7 mouse cellular contexts compared by ENCODE assay signal in genomic region chr2:144369020-144369421, GRCm38 (mm10). TPM values are rescaled to one million over a fixed set of nuclear protein-coding genes. Genes with fewer than 3 reads are reported as not detected.
A peak's percentile ranks its signal among the peaks of the same experiment; 100 is the strongest.
DNase-seq lines count a peak whose midpoint lies in the region; ATAC-seq and TF ChIP-seq lines count a peak whose summit lies in the region.

No protein-coding gene starts in this region.

- peak overlapping the region; percentile 85 for H3K9ac ChIP-seq in lung, embryonic 14.5 days
- peak overlapping the region; percentile 79 for H3K9ac ChIP-seq in hindbrain, embryonic 14.5 days
- peak overlapping the region; percentile 85 for H3K9ac ChIP-seq in midbrain, embryonic 13.5 days (replicated peaks)

- peak overlapping the region; percentile 93 for H3K27ac ChIP-seq in lung, embryonic 14.5 days (ENCODE audit: low read depth)
- H3K27ac ChIP-seq in embryonic facial prominence, embryonic 10.5 days (replicated peaks): peak overlapping the region; percentile 96
- peak overlapping the region; percentile 94 for H3K27ac ChIP-seq in hindbrain, embryonic 14.5 days
- H3K27ac ChIP-seq in midbrain, embryonic 13.5 days: peak overlapping the region; percentile 92

- H3K4me3 ChIP-seq in lung, embryonic 14.5 days (ENCODE audit: low read depth, low read length): peak overlapping the region; percentile 81
- peak overlapping the region; percentile 90 for H3K4me3 ChIP-seq in embryonic facial prominence, embryonic 10.5 days
- peak overlapping the region; percentile 89 for H3K4me3 ChIP-seq in hindbrain, embryonic 14.5 days (replicated peaks; ENCODE audit: low read length)
- H3K4me3 ChIP-seq in midbrain, embryonic 13.5 days (replicated peaks): peak overlapping the region; percentile 88

- TF ChIP-seq CTCF in lung, embryonic 14.5 days (IDR thresholded peaks at IDR 0.05; ENCODE audit: low read depth): no peak

- under 1% methylated on average over 43 of the region's 43 CpGs for WGBS in lung, embryonic 14.5 days
- WGBS in embryonic facial prominence, embryonic 10.5 days: under 1% methylated on average over 43 of the region's 43 CpGs
- under 1% methylated on average over 43 of the region's 43 CpGs for WGBS in hindbrain, embryonic 14.5 days
- WGBS in midbrain, embryonic 13.5 days: under 1% methylated on average over 35 of the region's 43 CpGs

- H3K27me3 ChIP-seq in lung, embryonic 14.5 days (ENCODE audit: insufficient read depth, low read length): no peaks in the 10 kb centered on the region
- H3K27me3 ChIP-seq in embryonic facial prominence, embryonic 10.5 days (replicated peaks; ENCODE audit: low read depth, poor library complexity, severe bottlenecking): no peaks in the 10 kb centered on the region
- no peaks in the 10 kb centered on the region for H3K27me3 ChIP-seq in hindbrain, embryonic 14.5 days (ENCODE audit: control insufficient read depth, insufficient read depth, low read length)
- H3K27me3 ChIP-seq in midbrain, embryonic 13.5 days: no peaks in the 10 kb centered on the region

- H3K4me2 ChIP-seq in lung, embryonic 14.5 days: peak overlapping the region; percentile 76
- H3K4me2 ChIP-seq in hindbrain, embryonic 14.5 days (replicated peaks): peak overlapping the region; percentile 56
- peak overlapping the region; percentile 66 for H3K4me2 ChIP-seq in midbrain, embryonic 13.5 days (replicated peaks)

- H3K9me3 ChIP-seq in lung, embryonic 14.5 days (ENCODE audit: low read depth, low read length): no peaks in the 10 kb centered on the region
- H3K9me3 ChIP-seq in embryonic facial prominence, embryonic 10.5 days: no peaks in the 10 kb centered on the region
- no peaks in the 10 kb centered on the region for H3K9me3 ChIP-seq in hindbrain, embryonic 14.5 days (ENCODE audit: control insufficient read depth, low read length)
- no peaks in the 10 kb centered on the region for H3K9me3 ChIP-seq in midbrain, embryonic 13.5 days

- H3K4me1 ChIP-seq in lung, embryonic 14.5 days (ENCODE audit: insufficient read depth): no peaks in the 10 kb centered on the region
- H3K4me1 ChIP-seq in embryonic facial prominence, embryonic 10.5 days: peaks cover 18% of the 10 kb centered on the region
- peaks cover 16% of the 10 kb centered on the region for H3K4me1 ChIP-seq in hindbrain, embryonic 14.5 days (replicated peaks; ENCODE audit: control insufficient read depth, insufficient read depth, low read length)
- H3K4me1 ChIP-seq in midbrain, embryonic 13.5 days (replicated peaks): peaks cover 20% of the 10 kb centered on the region

- peak; percentile 94 for ATAC-seq in lung, embryonic 14.5 days (ENCODE audit: insufficient read depth)
- ATAC-seq in hindbrain, embryonic 14.5 days (ENCODE audit: low FRiP score): peak; percentile 89
- peak; percentile 92 for ATAC-seq in midbrain, embryonic 13.5 days

- peak; percentile 81 for DNase-seq in lung, embryonic 14.5 days
- no peak for DNase-seq in lung, postnatal 36 days
- DNase-seq in NIH3T3 (ENCODE audit: low read depth): peak; percentile 80
- no peak for DNase-seq in embryonic facial prominence, embryonic 10.5 days (ENCODE audit: low spot score)
- DNase-seq in hindbrain, embryonic 14.5 days (ENCODE audit: low spot score): no peak
- DNase-seq in layer of hippocampus, adult 9-11 months: no peak

- peaks cover 11% of the 10 kb centered on the region for H3K36me3 ChIP-seq in lung, embryonic 14.5 days (ENCODE audit: insufficient read depth)
- H3K36me3 ChIP-seq in embryonic facial prominence, embryonic 10.5 days (replicated peaks): peaks cover 12% of the 10 kb centered on the region
- peaks cover 22% of the 10 kb centered on the region for H3K36me3 ChIP-seq in hindbrain, embryonic 14.5 days (replicated peaks; ENCODE audit: control insufficient read depth, insufficient read depth)
- peaks cover 11% of the 10 kb centered on the region for H3K36me3 ChIP-seq in midbrain, embryonic 13.5 days

RNA-seq across cellular contexts. Expression of gene Pet117, which starts 0.2 kb away (rescaled TPM):
- 0.80 and 1.4 TPM in 2 replicates for polyA plus RNA-seq in lung, embryonic 14.5 days (2014; fragmentation: Nextera tagmentation; extraction: Ambion mirVana)
- polyA plus RNA-seq in embryonic facial prominence, embryonic 10.5 days (2016; fragmentation: Nextera tagmentation; extraction: Ambion mirVana): 0.52 TPM in 1 of 2 replicates, not detected in the other
- polyA plus RNA-seq in hindbrain, embryonic 14.5 days (2014; fragmentation: Nextera tagmentation; extraction: Ambion mirVana): 0.53 and 3.0 TPM in 2 replicates
- 1.6 and 2.2 TPM in 2 replicates for polyA plus RNA-seq in midbrain, embryonic 13.5 days (2015; fragmentation: Nextera tagmentation; extraction: Ambion mirVana)

RNA-seq across cellular contexts. Expression of gene Kat14, which starts 0.2 kb away (rescaled TPM):
- polyA plus RNA-seq in lung, embryonic 14.5 days (2014; fragmentation: Nextera tagmentation; extraction: Ambion mirVana): 40.1 and 43.7 TPM in 2 replicates
- polyA plus RNA-seq in embryonic facial prominence, embryonic 10.5 days (2016; fragmentation: Nextera tagmentation; extraction: Ambion mirVana): 63.6 and 65.7 TPM in 2 replicates
- 22.4 and 23.3 TPM in 2 replicates for polyA plus RNA-seq in hindbrain, embryonic 14.5 days (2014; fragmentation: Nextera tagmentation; extraction: Ambion mirVana)
- polyA plus RNA-seq in midbrain, embryonic 13.5 days (2015; fragmentation: Nextera tagmentation; extraction: Ambion mirVana): 31.7 and 39.9 TPM in 2 replicates

RNA-seq across cellular contexts. Expression of gene Ovol2, which starts 37.1 kb away (rescaled TPM):
- polyA plus RNA-seq in lung, embryonic 14.5 days (2014; fragmentation: Nextera tagmentation; extraction: Ambion mirVana): 3.1 and 3.4 TPM in 2 replicates
- polyA plus RNA-seq in embryonic facial prominence, embryonic 10.5 days (2016; fragmentation: Nextera tagmentation; extraction: Ambion mirVana): 0.71 and 1.0 TPM in 2 replicates
- not detected in 2 replicates for polyA plus RNA-seq in hindbrain, embryonic 14.5 days (2014; fragmentation: Nextera tagmentation; extraction: Ambion mirVana)
- not detected in 2 replicates for polyA plus RNA-seq in midbrain, embryonic 13.5 days (2015; fragmentation: Nextera tagmentation; extraction: Ambion mirVana)

Comparison
In these comparisons a context has a peak if more than half of its experiments do, and no peak if none do; other contexts are left out.
1. DNase-seq: peak in lung, embryonic 14.5 days (single experiment) and NIH3T3 (single experiment); none in lung, postnatal 36 days (single experiment), embryonic facial prominence, embryonic 10.5 days (single experiment), hindbrain, embryonic 14.5 days (single experiment) and layer of hippocampus, adult 9-11 months (single experiment).
2. Peak in every context shown above with its lines, with median percentiles within 50 percentile points of each other: ATAC-seq, H3K27ac ChIP-seq, H3K4me2 ChIP-seq, H3K4me3 ChIP-seq and H3K9ac ChIP-seq.